Mouse (Mus musculus): ENCODE measurements around the gene Suox.
"Not testable (repeated sequence)": the region's sequence is repeated elsewhere in the genome, so short reads cannot be mapped to it uniquely, and the experiment has no call there.

The Suox gene

GRCm38 (mm10) chr10:128663441-128664220 lies 10.2 kb downstream of the Suox start:
- no peak for DNase-seq

GRCm38 (mm10) chr10:128662465-128662864 lies 11.4 kb downstream of the Suox start:
- DNase-seq = no peak

GRCm38 (mm10) chr10:128659490-128659889 lies 14.4 kb downstream of the Suox start:
- no peak for DNase-seq

- DNase-seq = peak; percentile 46
These were observed 16.0 kb downstream of the Suox start for GRCm38 (mm10) chr10:128657844-128658243.

- peak; percentile 27 for DNase-seq
These were observed 17.1 kb downstream of the Suox start for GRCm38 (mm10) chr10:128656731-128657130.

- no peak for DNase-seq
These were observed 18.6 kb downstream of the Suox start for GRCm38 (mm10) chr10:128655254-128655653.

GRCm38 (mm10) chr10:128653866-128654265 lies 20.0 kb downstream of the Suox start:
- DNase-seq = peak; percentile 76

GRCm38 (mm10) chr10:128646139-128647089 lies 27.5 kb downstream of the Suox start:
- peak; percentile 44 for DNase-seq

GRCm38 (mm10) chr10:128645111-128646011 lies 28.5 kb downstream of the Suox start, which contains the start of gene Ikzf4:
TSS of gene Ikzf4 (minus strand) at chr10:128645991.
- no peak for DNase-seq

GRCm38 (mm10) chr10:128642749-128643148 lies 31.1 kb downstream of the Suox start:
- no peak for DNase-seq

- DNase-seq = no peak
These were observed 32.0 kb downstream of the Suox start for GRCm38 (mm10) chr10:128641871-128642270.

- DNase-seq = no peak
These were observed 33.0 kb downstream of the Suox start for GRCm38 (mm10) chr10:128640891-128641290.

- no peak for DNase-seq
These were observed 33.9 kb downstream of the Suox start for GRCm38 (mm10) chr10:128639999-128640398.

GRCm38 (mm10) chr10:128637011-128637410 lies 36.9 kb downstream of the Suox start:
- DNase-seq = no peak

GRCm38 (mm10) chr10:128636561-128636960 lies 37.3 kb downstream of the Suox start:
- DNase-seq = no peak

GRCm38 (mm10) chr10:128635697-128636096 lies 38.2 kb downstream of the Suox start:
- no peak for DNase-seq

- DNase-seq = no peak
These were observed 42.3 kb downstream of the Suox start for GRCm38 (mm10) chr10:128631571-128631970.

GRCm38 (mm10) chr10:128630306-128630705 lies 43.6 kb downstream of the Suox start:
- DNase-seq = not testable (repeated sequence)

GRCm38 (mm10) chr10:128629746-128630145 lies 44.1 kb downstream of the Suox start:
- DNase-seq = no peak

- no peak for DNase-seq
These were observed 46.2 kb downstream of the Suox start for GRCm38 (mm10) chr10:128627398-128628317.
